Mouse (Mus musculus): ENCODE results near the gene Ak3. TPM values are rescaled to one million over a fixed set of nuclear protein-coding genes. Genes with fewer than 3 reads are reported as not detected.

The Ak3 gene
- polyA plus RNA-seq (2015; fragmentation: Nextera tagmentation; extraction: Ambion mirVana), result 42.7 and 54.3 TPM in 2 replicates

DNA sequence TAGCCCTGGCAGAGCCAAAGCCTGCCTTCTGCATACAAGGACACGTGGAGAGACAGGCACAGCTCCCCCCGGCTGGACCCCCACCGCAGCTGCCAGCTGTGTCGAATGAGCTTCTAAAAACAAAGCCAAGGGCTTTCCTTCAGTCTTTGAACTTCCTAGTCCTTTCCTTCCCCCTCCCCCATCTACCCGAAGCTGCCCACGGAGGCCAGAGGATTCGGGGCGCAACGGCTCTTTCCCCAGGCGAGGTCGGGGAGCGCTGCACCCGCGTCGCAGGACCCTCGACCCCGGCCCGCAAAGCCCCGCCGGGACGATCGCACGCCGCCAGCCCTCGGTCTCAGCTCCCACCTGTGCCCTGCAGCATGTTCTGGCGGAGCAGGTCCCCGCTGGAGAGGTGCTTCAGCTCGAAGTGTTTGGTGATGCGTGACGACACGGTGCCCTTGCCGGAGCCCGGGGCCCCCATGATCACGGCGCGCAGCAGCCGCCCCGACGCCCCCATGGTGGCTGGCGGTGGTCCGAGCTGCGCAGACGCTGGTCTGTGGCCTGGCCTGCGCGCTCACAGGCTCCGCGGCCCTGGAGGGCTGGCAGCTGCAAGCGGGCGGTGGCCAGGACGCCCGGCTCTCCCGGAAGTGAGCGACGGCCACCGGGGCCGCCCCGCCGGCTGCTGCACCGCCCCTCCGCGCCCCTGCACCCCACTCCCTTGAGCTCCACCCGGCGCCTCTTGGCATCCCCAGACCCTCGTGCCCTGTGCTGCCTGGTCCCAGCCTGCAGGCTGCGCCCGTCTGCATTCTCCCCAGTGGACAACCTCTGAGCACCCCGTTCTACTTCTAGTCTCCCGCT lies at the start of gene Ak3:
TSS of gene Ak3 (minus strand) at position 628 of the 837 bp plus-strand sequence.
- peak within 1 kb of the TSS; percentile 76 for H3K27ac ChIP-seq
- peak within 1 kb of the TSS; percentile 96 for H3K9ac ChIP-seq
- under 1% methylated on average over 67 of the region's 68 CpGs for WGBS (ENCODE audit: insufficient replicate concordance)
- no peaks in the 10 kb centered on the region for H3K36me3 ChIP-seq
- no peaks in the 10 kb centered on the region for H3K9me3 ChIP-seq (replicated peaks)
- peak within 1 kb of the TSS; percentile 90 for H3K4me2 ChIP-seq
- no peaks in the 10 kb centered on the region for H3K27me3 ChIP-seq
- ATAC-seq (ENCODE audit: low read depth) (peak; percentile 94), DNase-seq (peak; percentile 69)
- peaks cover 62% of the 10 kb centered on the region for H3K4me1 ChIP-seq (replicated peaks)
- peak within 1 kb of the TSS; percentile 87 for H3K4me3 ChIP-seq (replicated peaks)

GRCm38 (mm10) chr19:29092194-29092593 lies 44.4 kb upstream of the Ak3 start:
- DNase-seq (no peak), ATAC-seq (ENCODE audit: low read depth) (no peak)
- Histone ChIP-seq H3K4me1 (replicated peaks) (peaks cover 12% of the 10 kb centered on the region), H3K36me3 (0 out of 2 replicates have a peak, but pooled peaks cover 4% of the 10 kb centered on the region), H3K4me3 (replicated peaks) (no peak overlapping the region), H3K27me3 (no peaks in the 10 kb centered on the region), H3K27ac (no peak overlapping the region), H3K4me2 (no peak overlapping the region), H3K9me3 (replicated peaks) (no peaks in the 10 kb centered on the region), H3K9ac (no peak overlapping the region)

GRCm38 (mm10) chr19:29088628-29089027 lies 40.9 kb upstream of the Ak3 start:
- peak; percentile 41; the same call in 1 of the 2 replicates for ATAC-seq (ENCODE audit: low read depth)

DNA sequence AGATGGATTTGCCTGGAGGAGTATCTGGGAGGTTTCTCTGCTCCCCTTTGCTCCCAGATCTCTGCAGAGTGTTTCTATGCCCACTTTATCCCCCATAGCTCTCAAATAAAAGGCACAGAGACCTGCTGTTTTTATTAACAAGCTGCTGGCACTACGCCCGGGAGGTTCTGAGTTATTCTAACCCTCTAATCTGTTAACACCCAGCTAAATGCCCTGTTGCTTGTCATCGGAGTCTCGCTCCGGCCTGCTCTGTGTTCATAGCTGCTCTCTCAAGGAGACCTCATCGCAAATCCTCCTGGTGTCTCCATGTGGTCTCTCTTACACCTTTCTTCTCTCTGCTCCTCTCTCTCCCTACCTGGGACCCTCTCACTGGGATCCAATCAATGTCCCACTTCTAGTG lies 27.0 kb upstream of the Ak3 start:
- Histone ChIP-seq H3K36me3 (peaks cover 28% of the 10 kb centered on the region), H3K4me1 (replicated peaks) (peaks cover 19% of the 10 kb centered on the region), H3K4me2 (no peak overlapping the region), H3K27ac (no peak overlapping the region), H3K27me3 (no peaks in the 10 kb centered on the region), H3K9ac (no peak overlapping the region), H3K9me3 (replicated peaks) (no peaks in the 10 kb centered on the region), H3K4me3 (replicated peaks) (no peak overlapping the region)
- WGBS (ENCODE audit: insufficient replicate concordance), result 87% methylated on average over 6 of the region's 6 CpGs
- DNase-seq, result no peak
- ATAC-seq (ENCODE audit: low read depth), result no peak

More at GRCm38 (mm10) chr19:29088628-29089027, 40.9 kb upstream of the Ak3 start:
- Histone ChIP-seq H3K27me3 (no peaks in the 10 kb centered on the region), H3K4me1 (replicated peaks) (peaks cover 12% of the 10 kb centered on the region), H3K4me2 (no peak overlapping the region), H3K4me3 (replicated peaks) (no peak overlapping the region), H3K27ac (no peak overlapping the region), H3K9me3 (replicated peaks) (no peaks in the 10 kb centered on the region), H3K36me3 (peaks cover 16% of the 10 kb centered on the region), H3K9ac (no peak overlapping the region)
- WGBS (ENCODE audit: insufficient replicate concordance), result 56% methylated on average over 6 of the region's 6 CpGs
- no peak for DNase-seq

DNA sequence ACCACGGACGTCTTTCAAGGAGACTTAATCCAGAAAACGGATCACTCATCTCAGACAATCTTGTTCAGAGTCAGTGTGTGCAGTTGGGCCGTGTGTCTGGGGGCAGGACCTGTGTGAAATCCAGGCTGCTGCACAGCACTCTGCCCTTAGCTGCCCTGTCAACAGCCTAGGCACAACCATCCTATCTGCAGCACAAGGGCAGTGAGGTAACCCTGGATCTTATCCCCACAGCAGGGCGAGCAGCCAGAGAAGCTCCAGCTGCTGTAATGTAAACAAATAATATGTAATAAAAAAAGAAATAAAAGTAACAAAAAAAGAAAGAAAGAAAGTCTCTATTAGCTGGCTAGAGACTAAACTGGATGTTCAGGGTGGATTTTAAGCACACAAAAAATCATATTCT lies 21.4 kb upstream of the Ak3 start:
- H3K27ac ChIP-seq, result peak overlapping the region; percentile 96
- H3K4me2 ChIP-seq, result peak overlapping the region; percentile 73
- peaks cover 60% of the 10 kb centered on the region for H3K4me1 ChIP-seq (replicated peaks)
- 67% methylated on average over 5 of the region's 5 CpGs for WGBS (ENCODE audit: insufficient replicate concordance)
- ATAC-seq (ENCODE audit: low read depth) (no peak), DNase-seq (no peak)
- peak overlapping the region; percentile 83 for H3K9ac ChIP-seq
- H3K27me3 ChIP-seq, result no peaks in the 10 kb centered on the region
- H3K9me3 ChIP-seq (replicated peaks), result no peaks in the 10 kb centered on the region
- peaks cover 22% of the 10 kb centered on the region for H3K36me3 ChIP-seq
- H3K4me3 ChIP-seq (replicated peaks), result peak overlapping the region; percentile 68

- Histone ChIP-seq H3K27ac (peak overlapping the region; percentile 96), H3K9ac (peak overlapping the region; percentile 83), H3K9me3 (replicated peaks) (no peaks in the 10 kb centered on the region), H3K4me3 (replicated peaks) (peak overlapping the region; percentile 68), H3K27me3 (no peaks in the 10 kb centered on the region), H3K4me2 (peak overlapping the region; percentile 73), H3K36me3 (peaks cover 10% of the 10 kb centered on the region), H3K4me1 (replicated peaks) (peaks cover 71% of the 10 kb centered on the region)
- DNase-seq (peak; percentile 74), ATAC-seq (ENCODE audit: low read depth) (peak; percentile 75)
- 3% methylated on average over 11 of the region's 11 CpGs for WGBS (ENCODE audit: insufficient replicate concordance)
Observed at GRCm38 (mm10) chr19:29066981-29067471, 19.3 kb upstream of the Ak3 start.

DNA sequence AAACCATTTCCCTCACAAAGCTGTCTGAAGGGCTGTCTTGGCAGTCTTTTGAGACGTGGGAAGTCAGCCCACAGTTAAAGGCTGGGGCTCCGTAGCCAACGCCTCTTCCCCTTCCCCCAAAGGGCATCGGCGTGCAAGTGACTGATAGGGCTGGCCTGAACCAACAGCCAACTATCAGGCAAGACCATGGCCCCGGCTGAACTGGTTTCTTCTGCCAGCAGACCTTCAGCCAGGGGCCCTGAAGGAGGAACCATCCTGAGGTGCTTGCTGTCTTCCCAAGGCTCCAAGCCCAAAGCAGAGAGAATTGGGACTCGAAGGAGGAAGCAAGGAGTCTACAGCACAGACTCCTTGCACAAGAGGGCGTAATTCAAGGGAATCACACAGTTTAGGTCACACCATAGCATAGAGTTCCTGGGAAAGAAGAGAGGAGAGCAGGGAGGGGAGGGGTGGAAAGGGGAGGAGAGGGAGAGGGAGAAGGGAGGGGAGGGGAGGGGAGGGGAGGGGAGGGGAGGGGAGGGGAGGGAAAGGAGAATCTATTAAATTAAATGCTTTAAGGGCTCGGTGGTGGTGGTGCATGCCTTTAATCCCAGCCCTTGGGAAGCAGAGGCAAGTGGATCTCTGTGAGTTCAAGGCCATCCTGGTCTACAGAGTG lies 16.8 kb upstream of the Ak3 start:
- Histone ChIP-seq H3K4me1 (replicated peaks) (peaks cover 50% of the 10 kb centered on the region), H3K9ac (peak overlapping the region; percentile 71), H3K4me3 (replicated peaks) (peak overlapping the region; percentile 42), H3K27me3 (no peaks in the 10 kb centered on the region), H3K4me2 (peak overlapping the region; percentile 73), H3K27ac (peak overlapping the region; percentile 96), H3K36me3 (peaks cover 8% of the 10 kb centered on the region), H3K9me3 (replicated peaks) (no peaks in the 10 kb centered on the region)
- ATAC-seq (ENCODE audit: low read depth), result peak; percentile 92
- DNase-seq, result peak; percentile 91
- 15% methylated on average over 9 of the region's 9 CpGs for WGBS (ENCODE audit: insufficient replicate concordance)

DNA sequence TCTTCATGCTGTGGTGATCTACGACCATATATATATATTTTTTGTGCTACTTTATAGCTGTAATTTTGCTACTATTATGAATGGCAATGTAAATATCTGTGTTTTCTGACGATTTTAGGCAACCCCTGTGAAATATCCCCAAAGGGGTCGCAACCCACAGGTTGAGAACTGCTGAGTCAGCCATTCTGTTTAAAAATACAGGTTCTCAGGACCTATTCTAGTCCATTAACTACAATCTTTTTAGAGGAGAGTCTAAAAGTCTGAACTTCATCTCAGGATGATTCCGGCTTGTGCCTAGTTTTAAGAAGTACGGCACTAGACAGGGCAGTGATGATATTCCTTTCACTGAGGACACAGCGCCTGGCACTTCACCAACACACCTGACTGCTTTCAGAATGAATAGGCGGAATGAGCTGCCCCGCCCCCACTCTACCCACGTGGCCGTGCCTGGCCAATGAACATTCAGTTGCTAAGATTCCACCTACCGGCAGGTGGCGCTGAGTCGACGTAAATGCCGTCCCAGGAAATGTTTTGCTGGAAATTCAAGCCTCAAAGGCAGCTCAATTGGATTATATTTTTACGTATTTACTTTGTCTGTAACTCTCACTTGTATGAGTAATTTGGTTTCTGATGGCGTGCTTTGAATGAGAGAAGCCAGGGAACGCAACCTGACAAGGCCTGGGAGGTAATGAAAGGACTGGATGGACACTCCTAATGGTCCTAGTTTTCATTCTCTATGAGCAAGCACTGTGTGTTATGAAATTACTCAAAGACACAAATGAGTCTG lies 16.0 kb upstream of the Ak3 start:
- WGBS (ENCODE audit: insufficient replicate concordance), result 10% methylated on average over 18 of the region's 18 CpGs

GRCm38 (mm10) chr19:29063009-29063408 lies 15.2 kb upstream of the Ak3 start:
- Histone ChIP-seq H3K36me3 (no peaks in the 10 kb centered on the region), H3K4me2 (peak overlapping the region; percentile 57; the same call in 1 of the 2 replicates), H3K9ac (peak overlapping the region; percentile 58), H3K9me3 (replicated peaks) (no peaks in the 10 kb centered on the region), H3K4me3 (replicated peaks) (no peak overlapping the region), H3K27me3 (no peaks in the 10 kb centered on the region), H3K27ac (peak overlapping the region; percentile 84), H3K4me1 (replicated peaks) (peaks cover 43% of the 10 kb centered on the region)
- WGBS (ENCODE audit: insufficient replicate concordance), result 68% methylated on average over 5 of the region's 5 CpGs
- no peak for ATAC-seq (ENCODE audit: low read depth)
- no peak for DNase-seq

More for the DNA sequence above, 16.0 kb upstream of the Ak3 start:
- H3K4me2 ChIP-seq, result peak overlapping the region; percentile 73
- DNase-seq (peak; percentile 84), ATAC-seq (ENCODE audit: low read depth) (peak; percentile 45)
- no peaks in the 10 kb centered on the region for H3K9me3 ChIP-seq (replicated peaks)
- H3K27me3 ChIP-seq, result no peaks in the 10 kb centered on the region
- peak overlapping the region; percentile 42 for H3K4me3 ChIP-seq (replicated peaks)
- no peaks in the 10 kb centered on the region; the same call in 1 of the 2 replicates for H3K36me3 ChIP-seq
- peak overlapping the region; percentile 71 for H3K9ac ChIP-seq
- H3K27ac ChIP-seq, result peak overlapping the region; percentile 96
- H3K4me1 ChIP-seq (replicated peaks), result peaks cover 44% of the 10 kb centered on the region

DNA sequence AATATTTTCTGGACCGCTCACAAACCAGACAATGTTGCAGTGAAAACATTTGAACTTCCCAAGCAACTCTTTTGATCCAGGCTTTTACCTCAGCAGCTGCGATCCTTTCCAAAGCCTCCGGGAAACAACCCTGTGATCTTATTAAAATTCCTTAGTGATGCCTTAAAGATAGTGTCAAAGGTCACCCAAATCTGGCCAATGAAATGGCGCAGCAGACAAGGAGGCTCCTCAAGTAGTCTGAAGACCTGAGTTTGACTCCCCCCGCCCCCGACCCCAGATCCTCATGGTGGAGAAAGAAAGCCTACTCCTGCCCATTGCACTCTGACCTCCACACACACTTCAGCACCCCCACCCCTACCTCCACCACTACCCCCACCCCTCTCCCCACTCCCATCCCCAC lies 12.5 kb upstream of the Ak3 start:
- Histone ChIP-seq H3K4me2 (no peak overlapping the region), H3K9me3 (replicated peaks) (no peaks in the 10 kb centered on the region), H3K4me1 (replicated peaks) (peaks cover 24% of the 10 kb centered on the region), H3K36me3 (no peaks in the 10 kb centered on the region), H3K9ac (no peak overlapping the region), H3K27me3 (no peaks in the 10 kb centered on the region), H3K4me3 (replicated peaks) (no peak overlapping the region), H3K27ac (no peak overlapping the region)
- 65% methylated on average over 6 of the region's 6 CpGs for whole genome bisulfite sequencing (ENCODE audit: insufficient replicate concordance)
- DNase-seq (no peak), ATAC-seq (ENCODE audit: low read depth) (no peak)

DNA sequence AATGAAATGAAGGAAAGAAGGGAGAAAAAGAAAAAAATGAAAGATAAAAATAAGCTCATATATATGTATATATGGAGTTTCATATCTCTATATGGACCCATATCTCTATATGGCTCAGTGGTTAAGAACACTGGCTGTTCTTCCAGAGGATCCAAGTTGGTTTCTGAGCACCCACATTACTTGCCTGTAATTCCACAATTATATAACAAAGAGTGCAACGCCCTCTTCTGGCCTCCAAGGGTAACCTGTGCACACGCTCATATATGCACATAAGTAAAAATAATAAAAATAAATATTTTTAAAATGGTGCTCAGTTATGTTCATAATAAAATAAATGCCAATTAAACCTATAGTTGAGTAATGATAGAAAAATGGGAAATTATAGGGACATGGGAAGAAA lies 11.9 kb upstream of the Ak3 start:
- ATAC-seq (ENCODE audit: low read depth), result no peak
- H3K9ac ChIP-seq, result no peak overlapping the region
- no peak overlapping the region for H3K4me2 ChIP-seq
- H3K27me3 ChIP-seq, result no peaks in the 10 kb centered on the region
- H3K9me3 ChIP-seq (replicated peaks), result no peaks in the 10 kb centered on the region
- H3K36me3 ChIP-seq, result no peaks in the 10 kb centered on the region
- H3K4me1 ChIP-seq (replicated peaks), result peaks cover 19% of the 10 kb centered on the region
- H3K4me3 ChIP-seq (replicated peaks), result no peak overlapping the region
- no peak for DNase-seq
- no peak overlapping the region for H3K27ac ChIP-seq
- WGBS (ENCODE audit: insufficient replicate concordance), result 65% methylated on average over 2 of the region's 2 CpGs
